Mouse (Mus musculus) cerebellum, adult 2 months (tissue): ENCODE measurements at regions not wholly inside any gene's neighbourhood (a gene's known extent, or its start where the extent isn't known, plus 50 kb on each side); places are given as distances from the start of the nearest gene placed in this dataset.

Experiments used
- CTCF ChIP-seq: fragments of 200-500 bp; IDR thresholded peaks from 2 replicates; pipeline ENCODE4 v1.5.1; 2011; ENCODE audit warnings: low read depth, mild to moderate bottlenecking, control low read depth, low read length, moderate library complexity, borderline replicate concordance; ENCODE audit not compliant: insufficient read depth
- POLR2A ChIP-seq: fragments of 200-500 bp; IDR thresholded peaks from 2 replicates; pipeline ENCODE4 v1.6.1; 2011; ENCODE audit warnings: low read length, control low read depth, borderline replicate concordance; ENCODE audit not compliant: insufficient read depth

DNA sequence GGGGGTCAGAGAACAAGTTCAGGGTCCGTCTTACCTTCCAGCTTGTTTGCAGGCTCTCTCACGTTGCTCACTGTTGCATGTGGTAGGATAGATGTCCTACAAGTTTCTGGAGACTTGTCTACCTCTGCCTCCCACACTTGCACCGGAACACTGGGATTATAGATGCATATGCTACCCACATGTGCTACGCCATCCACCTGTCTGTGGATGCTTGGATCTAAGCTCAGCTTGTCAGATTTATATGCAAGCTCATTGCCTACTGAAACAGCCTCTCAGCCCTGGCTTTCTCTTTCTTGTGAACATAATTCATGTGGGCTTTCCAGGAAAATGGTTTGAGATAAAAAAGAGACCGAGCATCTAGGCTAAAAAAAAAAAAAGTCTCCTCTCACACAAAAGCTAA lies 353.0 kb downstream of the Nucb2 start:
- no peak for TF ChIP-seq CTCF
- TF ChIP-seq POLR2A = no peak
